Mouse (Mus musculus): ENCODE results near the gene Nol4l. TPM values are rescaled to one million over a fixed set of nuclear protein-coding genes. Genes with fewer than 3 reads are reported as not detected.
"Not testable (repeated sequence)": the region's sequence is repeated elsewhere in the genome, so short reads cannot be mapped to it uniquely, and the experiment has no call there.

Gene Nol4l
- total RNA-seq, 4 experiments from 2014 or later: 0.29 to 0.94 (median 0.41) TPM

DNA sequence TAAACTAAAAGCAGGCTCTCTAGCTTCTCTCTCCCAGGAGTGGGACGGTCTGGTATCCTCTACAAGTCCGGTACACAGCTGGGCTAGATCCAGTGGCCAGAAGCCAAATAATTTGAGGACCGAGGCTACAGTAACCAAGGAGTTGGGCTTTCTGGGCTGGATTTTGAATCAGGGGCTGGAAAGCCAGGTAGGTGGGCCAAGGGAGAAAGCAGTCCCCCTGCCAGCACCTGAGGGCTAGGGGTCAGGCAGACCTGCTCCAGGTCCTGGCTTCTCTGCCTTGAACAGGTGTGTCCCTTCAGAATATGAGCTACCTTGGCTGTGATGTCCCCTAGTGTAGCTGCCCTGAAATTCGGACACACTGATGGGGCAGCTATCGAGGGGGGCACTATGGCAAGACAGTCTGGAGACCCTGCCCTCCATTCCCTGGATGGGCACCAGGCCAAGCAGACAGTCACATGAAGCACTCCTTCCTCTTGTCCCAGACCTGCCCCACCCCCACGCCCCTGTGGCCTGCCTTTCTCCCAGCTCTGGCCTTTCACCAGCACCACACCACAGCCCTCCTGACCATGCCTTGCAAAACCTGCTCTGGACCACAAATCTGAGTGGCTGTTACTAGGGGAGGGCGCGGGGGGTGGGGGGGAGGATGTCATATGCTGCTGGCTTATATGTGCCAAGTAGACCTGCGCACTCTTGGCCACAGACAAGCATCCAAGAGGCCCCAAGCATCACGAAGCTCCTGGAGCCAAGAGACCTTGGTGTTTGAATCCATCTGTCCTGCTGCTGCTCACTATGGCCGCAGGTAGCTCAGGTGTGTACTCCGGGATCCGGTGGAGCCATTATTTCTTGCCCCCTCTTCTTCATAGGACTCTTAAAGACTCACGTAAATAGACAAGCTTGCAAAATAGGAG lies 17.1 kb downstream of the Nol4l start:
- DNase-seq (ENCODE audit: low spot score in 2 of 2): no peak

DNA sequence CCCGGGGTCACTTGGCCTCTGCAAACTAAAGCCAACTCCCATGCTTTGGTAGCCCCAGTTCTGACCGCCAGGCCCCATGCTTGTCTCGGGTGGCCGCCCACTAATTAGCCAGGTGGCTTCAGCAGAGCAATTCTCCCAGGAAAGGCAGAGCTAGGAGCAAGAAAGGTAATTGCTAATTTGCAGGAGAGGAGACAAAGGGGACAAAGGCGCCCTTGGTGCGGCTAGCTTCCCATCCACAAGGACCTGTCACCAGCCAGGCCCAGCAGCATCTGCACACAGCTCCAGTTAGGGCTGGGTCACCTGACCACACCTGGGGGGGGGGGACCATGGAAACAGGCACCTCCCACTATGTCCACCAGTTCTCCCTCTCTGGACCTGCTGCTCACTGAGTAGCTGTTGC lies 18.2 kb downstream of the Nol4l start:
- no peak for DNase-seq (ENCODE audit: low spot score in 2 of 2)

GRCm38 (mm10) chr2:153510136-153510535 lies 19.6 kb downstream of the Nol4l start:
- no peak for DNase-seq (ENCODE audit: low spot score in 2 of 2)

DNA sequence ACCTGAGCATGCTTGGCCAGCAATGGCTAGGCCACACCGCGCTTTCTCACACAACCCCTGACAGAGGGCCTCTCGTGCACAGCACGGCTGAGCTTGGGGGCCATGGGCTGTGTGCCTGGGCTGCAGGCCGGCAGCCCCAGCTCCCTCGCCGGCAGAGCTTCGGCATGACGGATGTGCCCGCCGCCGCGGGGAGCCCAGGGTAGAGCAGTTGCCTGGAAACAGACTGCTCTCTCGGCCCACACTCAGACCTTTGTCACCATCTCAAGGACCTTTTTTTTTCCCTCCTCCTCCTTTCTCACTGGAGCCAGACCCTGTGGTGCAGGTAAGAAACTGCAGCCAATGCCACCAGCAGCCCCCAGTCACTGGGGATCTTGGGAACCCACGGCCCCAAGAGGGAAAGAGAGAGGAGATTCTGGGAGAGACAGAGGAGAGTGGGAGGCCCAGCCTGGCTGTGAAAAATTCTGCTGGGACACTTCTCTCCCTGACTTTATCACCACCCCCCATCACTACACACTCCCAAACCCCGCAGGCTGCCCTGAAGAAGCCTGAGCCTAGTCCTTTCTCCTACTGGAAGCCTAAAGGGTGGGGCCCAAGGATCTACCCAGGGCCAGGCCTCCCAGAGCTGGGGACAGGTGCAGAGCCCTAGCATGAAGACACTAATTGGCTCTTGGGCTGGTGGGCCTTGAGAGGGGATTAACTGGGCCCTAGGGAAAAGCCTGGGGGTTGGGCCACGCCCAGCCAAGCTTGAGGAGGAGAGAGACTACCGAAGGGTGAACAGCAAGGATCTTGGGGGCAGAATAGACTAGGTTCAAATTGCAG lies 20.4 kb downstream of the Nol4l start:
- DNase-seq (ENCODE audit: low spot score in 2 of 2): no peak

- no peak for DNase-seq (ENCODE audit: low spot score in 2 of 2)
Observed at GRCm38 (mm10) chr2:153508405-153508804, 21.4 kb downstream of the Nol4l start.

DNA sequence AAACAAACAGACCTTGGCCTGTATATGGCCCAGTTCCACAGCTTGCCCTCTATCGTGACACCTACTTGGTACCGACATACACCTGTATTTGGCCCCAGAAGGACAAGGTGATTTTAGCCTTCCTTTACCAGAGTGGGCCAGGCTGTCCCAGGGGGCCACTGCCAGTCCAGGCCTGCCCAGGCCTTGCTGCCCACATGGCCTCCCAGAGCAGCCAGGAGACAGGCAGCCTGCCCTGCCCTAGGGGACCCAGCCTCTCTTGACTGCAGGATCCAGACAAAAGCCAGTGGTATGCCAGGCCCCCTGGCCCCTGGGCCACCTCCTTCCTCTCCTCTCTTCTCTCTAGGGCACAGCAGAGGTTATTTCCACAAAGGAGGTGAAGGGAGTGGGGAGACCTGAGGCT lies 21.8 kb downstream of the Nol4l start:
- DNase-seq (ENCODE audit: low spot score in 2 of 2): no peak

GRCm38 (mm10) chr2:153506385-153506784 lies 23.4 kb downstream of the Nol4l start:
- DNase-seq (ENCODE audit: low spot score in 2 of 2): no peak

DNA sequence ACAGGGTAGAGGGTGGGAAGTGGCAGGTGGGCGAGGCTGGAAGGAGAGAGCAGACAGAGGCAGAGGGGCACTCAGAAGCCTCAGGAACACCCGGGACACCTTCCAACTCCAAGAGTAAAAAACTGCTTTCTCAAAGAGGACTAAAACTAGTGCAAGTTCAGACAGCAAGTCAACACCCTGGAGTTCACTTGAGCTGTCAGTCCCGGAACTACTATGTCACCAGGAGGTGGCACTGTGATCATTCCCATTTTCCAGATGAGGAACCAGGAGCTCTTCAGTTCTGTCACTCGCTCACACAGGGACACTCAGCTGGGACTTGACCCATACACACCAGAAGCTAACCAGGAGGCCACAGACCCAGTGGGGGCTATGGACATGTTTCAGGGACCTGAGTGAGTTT lies 30.6 kb downstream of the Nol4l start:
- DNase-seq (ENCODE audit: low spot score in 2 of 2): no peak

DNA sequence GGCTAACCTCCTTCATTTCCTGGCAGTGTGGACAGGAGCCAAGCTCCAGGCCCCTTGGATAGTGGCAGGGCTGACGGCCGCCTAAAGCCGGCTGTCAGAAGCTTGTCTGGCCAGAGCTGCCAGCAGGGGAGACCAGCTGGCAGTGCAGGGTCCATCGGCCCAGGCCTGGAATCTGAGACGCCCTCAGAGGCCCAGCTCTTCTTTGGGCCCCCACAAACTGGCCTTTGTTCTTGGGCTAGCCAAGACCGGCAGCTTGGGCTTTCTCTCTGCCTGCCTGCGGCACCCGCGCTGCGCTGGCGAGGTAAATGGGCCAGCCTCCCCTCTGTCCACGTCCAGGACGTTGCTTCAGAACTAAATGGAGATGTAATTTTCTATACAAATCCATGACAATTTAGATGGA lies 32.9 kb downstream of the Nol4l start:
- no peak for DNase-seq (ENCODE audit: low spot score in 2 of 2)

DNA sequence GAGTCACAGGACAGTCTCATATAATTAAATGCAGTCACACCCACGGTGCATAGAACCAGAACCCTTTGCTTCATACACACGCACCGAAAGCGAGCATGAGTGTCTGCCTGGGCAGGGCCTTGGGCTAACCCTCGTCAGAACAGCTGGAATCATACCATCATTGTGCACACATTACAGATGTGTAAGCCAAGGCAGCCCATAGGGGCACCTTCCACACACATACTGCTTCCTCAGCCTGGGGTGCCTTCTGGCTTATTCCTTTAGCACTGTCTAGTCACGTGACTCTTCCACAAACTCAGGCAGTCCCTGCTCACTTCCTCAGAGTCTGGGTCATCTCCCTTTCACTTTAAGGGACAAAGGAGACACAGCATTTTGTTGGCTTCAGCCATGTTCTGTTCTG lies 33.5 kb downstream of the Nol4l start:
- DNase-seq (ENCODE audit: low spot score in 2 of 2): no peak

GRCm38 (mm10) chr2:153495818-153496217 lies 34.0 kb downstream of the Nol4l start:
- no peak for DNase-seq (ENCODE audit: low spot score in 2 of 2)

GRCm38 (mm10) chr2:153495391-153495790 lies 34.4 kb downstream of the Nol4l start:
- DNase-seq (ENCODE audit: low spot score in 2 of 2): not testable (repeated sequence)

DNA sequence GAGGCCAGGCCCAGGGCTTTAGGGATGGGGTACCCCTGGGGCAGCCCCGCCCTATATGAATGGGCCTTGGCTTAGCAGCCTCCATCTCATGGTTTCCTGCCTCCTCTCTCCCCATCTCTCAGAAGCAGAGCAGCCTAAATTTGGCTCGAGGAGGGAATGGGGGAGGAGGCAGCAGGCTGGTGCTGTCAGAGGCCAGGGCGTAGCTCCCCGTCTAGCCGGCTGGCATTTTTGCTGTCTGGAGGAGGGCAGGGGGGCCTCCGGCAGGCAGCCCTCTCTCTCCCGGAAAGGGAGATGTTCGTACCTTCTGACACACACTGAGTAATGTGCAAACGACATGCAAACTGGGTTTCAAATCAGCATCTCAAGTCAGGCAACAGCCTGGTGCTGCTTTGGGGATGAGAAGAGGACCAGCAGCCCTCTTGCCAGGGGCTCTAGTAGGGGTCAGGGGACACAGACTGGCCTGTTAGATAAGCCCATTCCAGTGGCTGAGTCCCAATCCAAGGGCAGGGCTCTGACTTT lies 35.4 kb downstream of the Nol4l start:
- no peak for DNase-seq (ENCODE audit: low spot score in 2 of 2)

GRCm38 (mm10) chr2:153493781-153494292 lies 35.9 kb downstream of the Nol4l start:
- no peak for DNase-seq (ENCODE audit: low spot score in 2 of 2)

GRCm38 (mm10) chr2:153493393-153493731 lies 36.4 kb downstream of the Nol4l start:
- DNase-seq (ENCODE audit: low spot score in 2 of 2): no peak

DNA sequence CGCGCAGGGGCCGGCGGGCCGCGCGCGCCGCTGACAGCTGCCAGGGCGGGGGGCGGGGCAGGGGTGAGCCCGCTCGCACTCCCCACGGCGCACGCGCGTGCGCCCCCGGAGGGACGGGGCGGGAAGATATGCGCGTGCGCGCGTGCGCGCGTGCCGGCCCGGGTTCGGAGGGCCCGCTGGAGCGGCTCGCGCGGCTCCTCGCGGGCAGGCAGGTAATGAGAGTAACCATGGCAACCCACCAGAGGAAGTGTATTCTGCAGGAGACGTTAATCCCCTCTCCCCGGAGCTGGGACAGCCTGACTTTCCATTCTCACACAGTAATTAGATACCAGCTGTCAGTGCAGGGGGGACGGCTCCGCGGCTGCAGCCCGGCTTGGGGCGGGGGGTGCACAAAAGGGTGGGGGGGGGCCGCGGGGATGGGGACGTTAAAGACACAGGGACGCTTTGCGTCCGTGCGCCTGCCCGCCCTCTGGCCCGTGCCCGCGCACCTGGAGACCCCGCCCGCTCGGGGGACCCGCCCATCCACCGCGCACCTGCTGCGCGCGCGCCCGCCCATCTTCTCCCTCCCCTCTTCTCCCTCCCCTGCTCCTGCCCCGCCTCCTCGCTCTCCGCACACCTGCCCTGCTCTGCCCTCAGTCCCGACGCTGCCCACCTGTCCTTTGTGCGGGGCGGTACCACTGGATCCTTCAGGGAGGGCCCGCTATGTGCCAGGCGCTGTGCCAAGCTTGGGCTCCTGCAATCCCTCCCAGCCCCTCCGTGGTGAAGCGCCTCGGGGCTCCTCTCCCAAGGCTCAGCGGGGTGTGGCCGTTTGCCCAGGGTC lies 37.0 kb downstream of the Nol4l start, which contains the start of gene 4930404H24Rik:
4930404H24Rik (plus strand) TSS at position 218 of the 820 bp plus-strand sequence.
- peak in 1 of 2 experiments; percentile 31 for DNase-seq (ENCODE audit: low spot score in 2 of 2)

GRCm38 (mm10) chr2:153492179-153492517 lies 37.6 kb downstream of the Nol4l start:
- DNase-seq (ENCODE audit: low spot score in 2 of 2): no peak

GRCm38 (mm10) chr2:153491512-153492178 lies 38.1 kb downstream of the Nol4l start:
- no peak for DNase-seq (ENCODE audit: low spot score in 2 of 2)

GRCm38 (mm10) chr2:153490940-153491339 lies 38.8 kb downstream of the Nol4l start:
- no peak for DNase-seq (ENCODE audit: low spot score in 2 of 2)

GRCm38 (mm10) chr2:153490116-153490515 lies 39.7 kb downstream of the Nol4l start:
- DNase-seq (ENCODE audit: low spot score in 2 of 2): no peak

- no peak for DNase-seq (ENCODE audit: low spot score in 2 of 2)
Observed at GRCm38 (mm10) chr2:153484071-153484470, 45.7 kb downstream of the Nol4l start.

Data from gastrocnemius, adult 8-10 months (tissue).